8 mouse cellular contexts compared by ENCODE assay signal in the genomic region with DNA sequence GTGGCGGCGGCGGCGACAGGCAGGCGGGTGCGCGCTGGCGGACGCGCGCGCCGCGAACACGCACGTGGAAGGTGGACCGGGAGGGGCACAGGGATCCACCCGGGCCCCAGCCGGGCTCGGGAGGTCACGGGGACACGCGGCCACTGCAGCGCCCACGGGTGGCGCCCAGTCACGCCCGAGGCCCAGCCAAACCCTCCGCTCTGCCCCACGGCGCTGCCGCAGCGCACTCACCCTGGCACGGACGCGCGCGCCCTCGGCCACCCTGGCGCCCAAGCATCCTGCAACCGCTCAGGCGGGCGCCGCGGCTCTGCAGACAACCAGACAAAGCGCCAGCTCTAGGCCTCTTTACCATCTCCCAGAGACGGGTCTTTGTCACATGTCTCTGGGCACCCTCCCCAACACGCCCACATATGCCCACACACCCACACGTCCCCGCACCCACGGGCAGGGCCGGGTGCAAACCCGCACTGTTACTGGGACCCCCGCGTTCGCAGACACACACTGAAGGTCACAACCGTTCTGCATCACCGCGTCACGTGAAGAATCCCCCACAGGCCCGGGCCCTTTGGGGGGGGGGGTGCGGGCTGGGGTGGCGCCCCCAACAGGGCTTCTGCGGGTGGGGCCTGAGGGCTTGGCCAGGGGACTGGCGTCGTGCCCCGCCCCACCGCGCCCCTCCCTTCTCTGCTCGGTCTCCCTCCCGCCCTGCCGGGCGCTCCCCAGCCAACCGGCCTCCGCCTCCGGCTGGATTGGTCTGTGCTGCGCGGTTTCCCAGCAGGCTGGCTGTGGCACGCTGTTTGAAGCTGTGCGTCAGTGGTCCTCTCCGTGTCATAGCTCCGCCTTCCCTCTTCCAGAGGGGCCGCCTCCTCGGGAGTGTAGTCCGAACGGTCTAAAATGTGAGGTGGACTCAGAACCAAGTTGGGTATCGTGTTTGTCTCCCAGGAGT. TPM values are rescaled to one million over a fixed set of nuclear protein-coding genes. Genes with fewer than 3 reads are reported as not detected.
DNase-seq lines count a peak whose midpoint lies in the region; ATAC-seq and TF ChIP-seq lines count a peak whose summit lies in the region.

A gene (minus strand): TSS at position 517 of the 943 bp plus-strand sequence.

- H3K27me3 ChIP-seq in C2C12 (ENCODE audit: control insufficient read depth, insufficient read depth, insufficient read length): no peaks in the 10 kb centered on the region
- H3K27me3 ChIP-seq in heart, embryonic 12.5 days (replicated peaks): no peaks in the 10 kb centered on the region; the same call in 1 of the 2 replicates
- no peaks in the 10 kb centered on the region for H3K27me3 ChIP-seq in kidney, embryonic 16.5 days (ENCODE audit: insufficient read depth, low read length)
- no peaks in the 10 kb centered on the region for H3K27me3 ChIP-seq in myocyte (ENCODE audit: control insufficient read depth, insufficient read depth, insufficient read length)
- H3K27me3 ChIP-seq in stomach, postnatal 0 days (ENCODE audit: control insufficient read depth, insufficient read depth, low read length): no peaks in the 10 kb centered on the region

- peak within 1 kb of the TSS; percentile 97 for H3K9ac ChIP-seq in heart, embryonic 12.5 days
- peak within 1 kb of the TSS; percentile 92 for H3K9ac ChIP-seq in kidney, embryonic 16.5 days (replicated peaks; ENCODE audit: low read length)
- peak within 1 kb of the TSS; percentile 84 for H3K9ac ChIP-seq in stomach, postnatal 0 days (ENCODE audit: low read length)

- peak within 1 kb of the TSS; percentile 85 for H3K4me2 ChIP-seq in heart, embryonic 12.5 days
- H3K4me2 ChIP-seq in kidney, embryonic 16.5 days (replicated peaks; ENCODE audit: low read depth, low read length): peak within 1 kb of the TSS; percentile 86
- H3K4me2 ChIP-seq in myocyte (ENCODE audit: low read depth): peak within 1 kb of the TSS; percentile 93
- H3K4me2 ChIP-seq in stomach, postnatal 0 days (replicated peaks; ENCODE audit: low read depth): peak within 1 kb of the TSS; percentile 93

- TF ChIP-seq EP300 in stomach, postnatal 0 days (optimal IDR thresholded peaks at IDR 0.05): no peak

- H3K4me3 ChIP-seq in C2C12 (ENCODE audit: insufficient read depth, poor library complexity, severe bottlenecking): peak within 1 kb of the TSS; percentile 75
- peak within 1 kb of the TSS; percentile 85 for H3K4me3 ChIP-seq in heart, embryonic 12.5 days
- peak within 1 kb of the TSS; percentile 91 for H3K4me3 ChIP-seq in kidney, embryonic 16.5 days (ENCODE audit: low read length)
- peak within 1 kb of the TSS; percentile 40 for H3K4me3 ChIP-seq in myocyte
- H3K4me3 ChIP-seq in stomach, postnatal 0 days (ENCODE audit: low read depth, low read length): peak within 1 kb of the TSS; percentile 78

- H3K79me2 ChIP-seq in C2C12 (ENCODE audit: control insufficient read depth, insufficient read depth): peaks cover 27% of the 10 kb centered on the region
- no peaks in the 10 kb centered on the region for H3K79me2 ChIP-seq in myocyte (ENCODE audit: control insufficient read depth, insufficient read depth)

- DNase-seq in brain, embryonic 18.5 days (ENCODE audit: low read depth, low spot score): peak; percentile 80
- DNase-seq in liver: peak; percentile 88
- DNase-seq in stomach, postnatal 0 days (ENCODE audit: low spot score): peak; percentile 95

- H3K27ac ChIP-seq in heart, embryonic 12.5 days (ENCODE audit: poor library complexity, severe bottlenecking): peak within 1 kb of the TSS; percentile 73
- H3K27ac ChIP-seq in kidney, embryonic 16.5 days (ENCODE audit: low read length): peak within 1 kb of the TSS; percentile 94
- peak within 1 kb of the TSS; percentile 87 for H3K27ac ChIP-seq in stomach, postnatal 0 days (replicated peaks)

- peak; percentile 76 for TF ChIP-seq POLR2A in myocyte (IDR thresholded peaks at IDR 0.05; ENCODE audit: insufficient read length, low read depth)

- peak; percentile 52 for ATAC-seq in erythroid progenitor cell, adult 5-6 weeks (replicated peaks; ENCODE audit: low FRiP score, poor library complexity, severe bottlenecking)
- peak; percentile 89 for ATAC-seq in heart, embryonic 12.5 days (ENCODE audit: insufficient number of reproducible peaks, low FRiP score)
- ATAC-seq in kidney, embryonic 16.5 days (ENCODE audit: low FRiP score, low TSS enrichment): peak; percentile 97
- ATAC-seq in stomach, postnatal 0 days (ENCODE audit: low FRiP score, low TSS enrichment): peak; percentile 90

- peaks cover 26% of the 10 kb centered on the region for H3K4me1 ChIP-seq in heart, embryonic 12.5 days (replicated peaks)
- H3K4me1 ChIP-seq in kidney, embryonic 16.5 days (ENCODE audit: insufficient read depth, low read length): peaks cover 36% of the 10 kb centered on the region
- H3K4me1 ChIP-seq in stomach, postnatal 0 days (replicated peaks; ENCODE audit: control insufficient read depth, insufficient read depth): 0 out of 2 replicates have a peak, but pooled peaks cover 2% of the 10 kb centered on the region

- H3K36me3 ChIP-seq in C2C12 (ENCODE audit: control insufficient read depth, insufficient read depth): peaks cover 12% of the 10 kb centered on the region
- H3K36me3 ChIP-seq in heart, embryonic 12.5 days: peaks cover 29% of the 10 kb centered on the region
- peaks cover 28% of the 10 kb centered on the region for H3K36me3 ChIP-seq in kidney, embryonic 16.5 days (ENCODE audit: insufficient read depth, low read length)
- H3K36me3 ChIP-seq in myocyte (ENCODE audit: control insufficient read depth, insufficient read depth): no peaks in the 10 kb centered on the region
- H3K36me3 ChIP-seq in stomach, postnatal 0 days (ENCODE audit: control insufficient read depth, insufficient read depth, low read length): peaks cover 7% of the 10 kb centered on the region; the same call in 1 of the 2 replicates

- TF ChIP-seq CTCF in C2C12 (IDR thresholded peaks at IDR 0.05; ENCODE audit: control insufficient read depth, insufficient read depth, insufficient read length): no peak
- peak; percentile 43 for TF ChIP-seq CTCF in stomach, postnatal 0 days (IDR thresholded peaks at IDR 0.05; ENCODE audit: low read depth)

- under 1% methylated on average over 72 of the region's 87 CpGs for WGBS in heart, embryonic 12.5 days
- under 1% methylated on average over 79 of the region's 87 CpGs for WGBS in kidney, embryonic 16.5 days
- under 1% methylated on average over 68 of the region's 87 CpGs for WGBS in stomach, postnatal 0 days

- no peaks in the 10 kb centered on the region for H3K9me3 ChIP-seq in heart, embryonic 12.5 days (replicated peaks)
- no peaks in the 10 kb centered on the region for H3K9me3 ChIP-seq in kidney, embryonic 16.5 days (ENCODE audit: low read length)
- H3K9me3 ChIP-seq in stomach, postnatal 0 days (ENCODE audit: control insufficient read depth, low read length): no peaks in the 10 kb centered on the region

- peaks cover 12% of the 10 kb centered on the region for H3K79me3 ChIP-seq in C2C12 (ENCODE audit: low read depth)

- H3ac ChIP-seq in C2C12 (ENCODE audit: control insufficient read depth, insufficient read length, low read depth): peak within 1 kb of the TSS; percentile 79
- peak within 1 kb of the TSS; percentile 74 for H3ac ChIP-seq in myocyte (ENCODE audit: control insufficient read depth, insufficient read length)

TF ChIP-seq in C2C12, 6 proteins besides CTCF, POLR2A, EP300 and RAD21:
- TF ChIP-seq CEBPB (IDR thresholded peaks at IDR 0.05; ENCODE audit: low read depth) (no peak), MYOG (IDR thresholded peaks at IDR 0.05; ENCODE audit: control insufficient read depth, extremely low read depth, insufficient read length) (no peak), MYOD1 (IDR thresholded peaks at IDR 0.05; ENCODE audit: control insufficient read depth, insufficient read length, low read depth) (no peak), MAX (IDR thresholded peaks at IDR 0.05) (peak; percentile 26), USF1 (IDR thresholded peaks at IDR 0.05; ENCODE audit: low read depth) (peak; percentile 53)

TF ChIP-seq in myocyte, 11 proteins besides CTCF, POLR2A, EP300 and RAD21:
- peak; percentile 67 for TF ChIP-seq E2F4 (IDR thresholded peaks at IDR 0.05; ENCODE audit: insufficient read depth)
- peak in 1 of 3 experiments; percentile 28 for TF ChIP-seq MYOD1 (IDR thresholded peaks at IDR 0.05; ENCODE audit: control insufficient read depth in 1 of 3, insufficient read length in 2 of 3, low read depth in 2 of 3)
- no peak for TF ChIP-seq MAX (IDR thresholded peaks at IDR 0.05; ENCODE audit: low read depth)
- TF ChIP-seq REST (IDR thresholded peaks at IDR 0.05; ENCODE audit: insufficient read depth, insufficient read length): no peak
- TF ChIP-seq TCF12 (IDR thresholded peaks at IDR 0.05; ENCODE audit: insufficient read depth, poor library complexity, severe bottlenecking): no peak
- peak; percentile 61 for TF ChIP-seq POLR2AphosphoS2 (IDR thresholded peaks at IDR 0.05; ENCODE audit: insufficient read length, low read depth)
- TF ChIP-seq CEBPB (IDR thresholded peaks at IDR 0.05; ENCODE audit: insufficient read depth, poor library complexity, severe bottlenecking): no peak
- no peak for TF ChIP-seq MYOG (IDR thresholded peaks at IDR 0.05; ENCODE audit: control insufficient read depth in 1 of 3, insufficient read depth in 1 of 3, insufficient read length in 2 of 3, low read depth in 2 of 3)
- TF ChIP-seq USF1 (IDR thresholded peaks at IDR 0.05; ENCODE audit: low read depth): peak; percentile 42

RNA-seq across cellular contexts. Expression of the gene that starts here (rescaled TPM):
- polyA plus RNA-seq in C2C12 (2012; fragmentation: generic; extraction: Trizol) (40.8 TPM), myocyte (2012; fragmentation: generic; extraction: Trizol) (22.0 TPM)
- total RNA-seq in erythroid progenitor cell, adult 5-6 weeks (2015; ENCODE audit: low replicate concordance): not detected in 2 replicates
- total RNA-seq in erythroid progenitor cell, adult 5-6 weeks (2017; ENCODE audit: low replicate concordance): not detected in 2 replicates
- 7.6 and 8.0 TPM in 2 replicates for polyA plus RNA-seq in heart, embryonic 12.5 days (2016; fragmentation: Nextera tagmentation; extraction: Ambion mirVana)
- polyA plus RNA-seq in kidney, embryonic 16.5 days (2015; fragmentation: Nextera tagmentation; extraction: Ambion mirVana): 4.5 and 6.0 TPM in 2 replicates
- polyA plus RNA-seq in stomach, postnatal 0 days (2015; fragmentation: Nextera tagmentation; extraction: Ambion mirVana): 4.3 and 5.0 TPM in 2 replicates

Comparison
In these comparisons a context has a peak if more than half of its experiments do, and no peak if none do; other contexts are left out.
1. Peak in every context shown above with its lines: DNase-seq, ATAC-seq, H3K4me3 ChIP-seq and H3K27ac ChIP-seq.
2. Peak in ATAC-seq in erythroid progenitor cell, adult 5-6 weeks; RNA of the gene not detected or under 1 TPM.
3. H3K4me3 ChIP-seq: peak in every context shown above with its lines; median percentile 91 in kidney, embryonic 16.5 days; 85 in heart, embryonic 12.5 days; 78 in stomach, postnatal 0 days; 75 in C2C12; 40 in myocyte.